Mouse (Mus musculus) spleen, adult 2 months (tissue): Measurements from ENCODE around the gene Asgr1.

Source experiments
- CTCF ChIP-seq: fragments of 200-500 bp; IDR thresholded peaks from 2 replicates; pipeline ENCODE4 v1.5.1; 2011; ENCODE audit warnings: mild to moderate bottlenecking, inconsistent platforms; ENCODE audit not compliant: insufficient read depth, insufficient read length, insufficient replicate concordance; ENCODE audit errors: extremely low read depth
- POLR2A ChIP-seq: fragments of 200-500 bp; IDR thresholded peaks from 2 replicates; pipeline ENCODE4 v1.6.1; 2011; ENCODE audit warnings: low read depth, low read length, inconsistent platforms

DNA sequence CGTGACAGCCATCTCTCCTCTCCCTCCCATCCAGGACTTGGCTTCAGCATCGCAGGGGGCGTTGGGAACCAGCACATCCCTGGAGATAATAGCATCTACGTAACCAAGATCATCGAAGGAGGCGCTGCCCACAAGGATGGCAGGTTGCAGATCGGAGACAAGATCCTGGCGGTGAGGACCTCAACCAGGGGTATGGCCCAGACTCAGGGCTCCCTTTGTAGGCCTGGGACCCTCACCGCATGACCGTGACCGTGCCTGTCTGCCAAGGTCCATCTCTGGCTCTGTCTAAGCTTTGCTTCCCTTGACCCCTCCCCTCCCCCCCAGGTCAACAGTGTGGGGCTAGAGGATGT lies 22.6 kb upstream of the Asgr1 start:
- no peak for TF ChIP-seq CTCF
- no peak for TF ChIP-seq POLR2A
